Mouse (Mus musculus): ENCODE measurements around the gene Tmprss13.
A peak's percentile ranks its signal among the peaks of the same experiment; 100 is the strongest.

Tmprss13 gene

GRCm38 (mm10) chr9:45337406-45337805, 18.5 kb downstream of the Tmprss13 start:
- DNase-seq (ENCODE audit: low spot score), result no peak

DNA sequence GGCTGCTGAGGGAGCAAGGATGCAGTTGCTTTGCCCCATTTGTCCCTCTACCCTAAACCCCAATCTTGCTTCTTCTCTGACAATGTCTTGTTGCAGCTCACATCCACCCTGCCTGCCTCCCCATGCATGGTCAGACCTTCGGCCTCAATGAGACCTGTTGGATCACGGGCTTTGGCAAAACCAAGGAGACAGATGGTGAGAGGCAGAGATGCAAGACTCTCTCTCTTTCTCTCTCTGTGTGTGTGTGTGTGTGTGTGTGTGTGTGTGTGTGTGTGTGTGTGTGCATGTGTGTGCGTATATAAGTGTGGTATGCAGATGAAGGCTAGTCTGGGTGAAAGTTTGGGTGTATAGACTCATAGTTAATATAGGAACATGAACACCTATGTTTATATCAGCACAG, 24.2 kb downstream of the Tmprss13 start:
- no peak for DNase-seq (ENCODE audit: low spot score)

GRCm38 (mm10) chr9:45345516-45345915, 26.6 kb downstream of the Tmprss13 start:
- no peak for DNase-seq (ENCODE audit: low spot score)

GRCm38 (mm10) chr9:45346276-45346675, 27.4 kb downstream of the Tmprss13 start:
- no peak for DNase-seq (ENCODE audit: low spot score)

GRCm38 (mm10) chr9:45348560-45348959, 29.7 kb downstream of the Tmprss13 start:
- no peak for DNase-seq (ENCODE audit: low spot score)

GRCm38 (mm10) chr9:45349181-45349580, 30.3 kb downstream of the Tmprss13 start:
- DNase-seq (ENCODE audit: low spot score), result no peak

GRCm38 (mm10) chr9:45349851-45350250, 31.0 kb downstream of the Tmprss13 start:
- no peak for DNase-seq (ENCODE audit: low spot score)

DNA sequence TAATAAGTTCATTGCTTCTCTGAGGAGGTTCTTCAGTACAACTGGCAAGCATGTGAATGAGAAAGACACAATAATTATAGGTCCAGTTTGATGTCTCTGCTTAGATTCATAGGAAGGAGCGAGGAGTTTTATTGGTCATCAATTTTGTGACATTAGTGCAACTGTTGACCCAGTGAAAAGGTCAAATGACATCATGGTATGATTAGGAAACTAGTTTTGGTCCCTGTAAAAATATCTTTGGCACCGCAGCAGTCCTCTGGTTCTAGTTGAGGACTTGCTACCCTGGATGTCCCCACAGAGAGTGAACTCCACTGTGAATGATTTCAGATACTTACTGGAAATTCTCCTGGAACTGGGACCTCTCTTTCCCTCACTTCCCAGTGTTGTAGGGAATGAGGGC, 36.3 kb downstream of the Tmprss13 start:
- no peak for DNase-seq (ENCODE audit: low spot score)

DNA sequence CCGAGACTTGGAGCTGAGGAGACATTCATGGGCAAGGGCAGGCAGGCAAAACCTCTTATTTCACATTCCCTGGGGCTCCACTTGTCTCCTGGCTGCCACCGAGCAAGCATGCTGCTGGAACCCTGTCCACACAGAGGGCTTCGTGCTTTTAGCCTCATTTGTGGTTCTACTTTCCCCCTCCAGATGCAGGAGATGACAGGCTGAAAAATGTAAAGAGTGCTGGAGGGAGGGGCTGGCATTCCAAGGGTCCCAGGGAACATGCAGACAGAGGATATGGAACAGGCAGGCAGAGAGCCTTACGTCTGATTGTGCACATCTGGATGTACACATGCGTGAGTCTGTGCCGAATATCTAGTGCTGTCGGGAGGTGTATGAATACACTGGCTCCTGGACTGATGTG, 39.5 kb downstream of the Tmprss13 start:
- DNase-seq (ENCODE audit: low spot score), result no peak

GRCm38 (mm10) chr9:45362051-45362461, 43.2 kb downstream of the Tmprss13 start:
- DNase-seq (ENCODE audit: low spot score), result no peak

GRCm38 (mm10) chr9:45363639-45364214, 44.8 kb downstream of the Tmprss13 start:
- no peak for DNase-seq (ENCODE audit: low spot score)

- no peak for DNase-seq (ENCODE audit: low spot score)
Measured at GRCm38 (mm10) chr9:45367716-45368115, 48.8 kb downstream of the Tmprss13 start.

GRCm38 (mm10) chr9:45368341-45368901, 49.5 kb downstream of the Tmprss13 start:
- DNase-seq (ENCODE audit: low spot score), result no peak

DNA sequence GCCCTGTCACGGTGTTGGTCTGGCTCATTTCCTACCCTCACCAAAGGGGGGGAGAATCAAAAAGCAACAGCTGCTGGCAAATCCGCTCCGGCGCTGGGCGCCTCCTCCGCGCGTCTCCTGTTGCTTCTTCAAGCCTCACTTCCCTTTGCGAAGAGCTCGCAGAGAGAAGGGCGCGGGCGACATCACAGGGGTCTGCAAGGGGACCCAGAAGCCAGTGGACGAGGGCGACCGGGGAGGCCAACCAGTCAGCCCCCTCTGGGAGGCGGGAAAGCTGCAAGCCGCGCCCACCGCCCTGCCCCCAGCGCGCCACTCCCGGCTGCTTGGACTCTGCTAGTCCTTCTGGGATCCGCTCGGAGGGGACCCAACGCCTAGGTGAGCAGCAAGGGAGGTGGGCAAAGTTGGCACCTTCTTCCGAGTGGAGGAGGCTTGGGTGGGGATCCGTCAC, 51.2 kb downstream of the Tmprss13 start, which contains the start of gene Fxyd6:
Fxyd6 (plus strand) TSS at position 69 of the 445 bp plus-strand sequence.
- DNase-seq (ENCODE audit: low spot score), result peak; percentile 5

GRCm38 (mm10) chr9:45370616-45371336, 51.9 kb downstream of the Tmprss13 start:
- DNase-seq (ENCODE audit: low spot score), result no peak

- no peak for DNase-seq (ENCODE audit: low spot score)
Measured at GRCm38 (mm10) chr9:45371337-45371707, 52.4 kb downstream of the Tmprss13 start.

GRCm38 (mm10) chr9:45373896-45374295, 55.0 kb downstream of the Tmprss13 start:
- no peak for DNase-seq (ENCODE audit: low spot score)

- DNase-seq (ENCODE audit: low spot score), result no peak
Measured at GRCm38 (mm10) chr9:45374988-45375502, 56.1 kb downstream of the Tmprss13 start.

DNA sequence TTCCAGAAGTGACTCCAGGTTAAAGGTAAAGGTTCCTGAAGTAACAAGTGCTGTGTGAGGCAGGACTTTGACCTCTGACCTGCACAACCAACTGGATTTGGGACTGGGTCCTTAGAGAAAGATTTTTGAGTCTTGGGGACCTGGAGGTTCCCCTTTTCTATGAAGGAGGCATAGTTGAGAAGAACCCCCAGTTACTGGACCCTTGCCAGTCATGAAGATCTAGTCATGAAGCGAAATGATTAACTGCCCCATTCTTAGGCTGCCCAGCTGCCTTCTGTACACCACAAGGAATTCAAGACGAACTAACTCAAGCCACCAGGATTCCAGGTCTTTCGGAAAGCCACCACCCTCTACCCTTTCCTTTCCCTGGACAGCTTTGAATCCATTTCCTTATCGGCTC, 57.5 kb downstream of the Tmprss13 start:
- no peak for DNase-seq (ENCODE audit: low spot score)

- no peak for DNase-seq (ENCODE audit: low spot score)
Measured at GRCm38 (mm10) chr9:45376883-45377282, 58.0 kb downstream of the Tmprss13 start.

GRCm38 (mm10) chr9:45380411-45381251, 61.7 kb downstream of the Tmprss13 start:
- DNase-seq (ENCODE audit: low spot score), result no peak

DNA sequence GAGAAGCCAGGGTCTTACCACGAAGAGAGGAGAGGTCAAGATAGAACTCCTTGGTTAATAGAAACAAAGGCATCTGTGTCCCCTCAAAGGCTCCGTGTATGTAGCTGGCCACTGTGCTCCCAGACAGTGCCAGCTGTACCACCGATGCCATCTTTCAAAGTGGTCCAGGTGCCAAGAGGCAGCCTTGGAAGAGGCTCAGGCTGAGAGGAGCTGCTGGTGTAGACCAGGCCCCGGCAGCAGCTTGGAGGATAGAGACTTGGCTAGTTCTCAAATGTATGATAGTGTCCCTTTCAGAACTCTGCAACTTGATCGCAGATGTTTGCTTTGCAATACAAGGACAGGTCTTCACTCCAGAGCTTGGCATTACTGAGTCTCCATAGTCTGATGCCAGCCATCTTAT, 63.4 kb downstream of the Tmprss13 start:
- no peak for DNase-seq (ENCODE audit: low spot score)

All from T-cell, adult 2 months (primary cell).